Mouse (Mus musculus) bone marrow macrophage, adult 2 months (primary cell): ENCODE results near the gene Stk39.

ENCODE experiments used
- CTCF ChIP-seq: IDR thresholded peaks from 2 replicates; pipeline ENCODE4 v1.5.1; 2012; ENCODE audit warnings: low read depth, mild to moderate bottlenecking, low read length, moderate library complexity
- POLR2A ChIP-seq: IDR thresholded peaks from 2 replicates; pipeline ENCODE4 v1.6.1; 2012; ENCODE audit warnings: mild to moderate bottlenecking, low read depth, low read length, borderline replicate concordance

DNA sequence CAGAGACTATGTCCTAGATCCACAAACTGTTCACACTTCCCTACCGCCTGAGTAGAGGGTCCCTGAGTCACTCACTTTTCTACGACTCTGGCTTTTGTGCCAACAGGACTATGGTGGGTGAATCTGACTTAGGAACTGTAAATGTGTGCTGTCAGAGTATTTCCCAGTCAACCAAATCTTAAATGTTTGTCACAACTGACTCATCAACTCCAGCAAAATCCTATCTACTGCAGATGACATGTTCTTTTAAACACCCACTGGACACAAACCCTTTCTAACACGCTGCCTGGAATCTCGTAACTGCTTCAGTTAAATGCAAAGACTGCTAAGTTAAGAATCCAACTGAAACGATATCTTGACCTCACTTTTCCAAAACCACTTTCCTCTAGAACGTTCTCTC, 135.2 kb downstream of the Stk39 start:
- TF ChIP-seq CTCF (no peak), POLR2A (no peak)
